Mouse (Mus musculus) myocyte (in vitro differentiated cells): ENCODE measurements around the gene Runx2. TPM values are rescaled to one million over a fixed set of nuclear protein-coding genes. Genes with fewer than 3 reads are reported as not detected.

Source experiments
- H3K27me3 ChIP-seq: one replicate; pipeline ENCODE4 v1.6.1; 2011; ENCODE audit not compliant: control insufficient read depth, insufficient read depth, insufficient read length
- H3K36me3 ChIP-seq: one replicate; pipeline ENCODE4 v1.6.1; 2011; ENCODE audit not compliant: control insufficient read depth, insufficient read depth
- H3K4me2 ChIP-seq: one replicate; pipeline ENCODE4 v1.6.1; 2011; ENCODE audit warnings: low read depth, control low read depth
- H3K4me3 ChIP-seq: one replicate; pipeline ENCODE4 v1.5.1; 2011; ENCODE audit warnings: mild to moderate bottlenecking, control low read depth, moderate library complexity
- H3K79me2 ChIP-seq: one replicate; pipeline ENCODE4 v1.6.1; 2011; ENCODE audit not compliant: control insufficient read depth, insufficient read depth
- H3ac ChIP-seq: one replicate; pipeline ENCODE4 v1.6.1; 2011; ENCODE audit not compliant: control insufficient read depth, insufficient read length
- CEBPB ChIP-seq: IDR thresholded peaks from 2 replicates; pipeline ENCODE4 v1.6.1; 2011; ENCODE audit warnings: mild to moderate bottlenecking, moderate library complexity; ENCODE audit not compliant: poor library complexity, insufficient read depth, severe bottlenecking
- E2F4 ChIP-seq: IDR thresholded peaks from one replicate; pipeline ENCODE4 v1.6.1; 2011; ENCODE audit warnings: mild to moderate bottlenecking, control low read depth, moderate library complexity; ENCODE audit not compliant: insufficient read depth
- MAX ChIP-seq: IDR thresholded peaks from one replicate; pipeline ENCODE4 v1.6.1; 2011; ENCODE audit warnings: low read depth, mild to moderate bottlenecking, control low read depth
- MYOD1 ChIP-seq, 3 experiments: IDR thresholded peaks; one replicate each; pipeline ENCODE4 v1.6.1; 2011; ENCODE audit warnings: control low read depth in 2 of 3, low read depth in 2 of 3, mild to moderate bottlenecking in 2 of 3, moderate library complexity in 1 of 3; ENCODE audit not compliant: insufficient read length in 2 of 3, control insufficient read depth in 1 of 3
- MYOG ChIP-seq, 3 experiments: IDR thresholded peaks; one replicate each; pipeline ENCODE4 v1.6.1; 2011; ENCODE audit warnings: control low read depth in 2 of 3, low read depth in 2 of 3, mild to moderate bottlenecking in 2 of 3; ENCODE audit not compliant: insufficient read length in 2 of 3, control insufficient read depth in 1 of 3, insufficient read depth in 1 of 3
- POLR2A ChIP-seq: IDR thresholded peaks from one replicate; pipeline ENCODE4 v1.6.1; 2011; ENCODE audit warnings: low read depth, mild to moderate bottlenecking, control low read depth, moderate library complexity; ENCODE audit not compliant: insufficient read length
- POLR2AphosphoS2 ChIP-seq: IDR thresholded peaks from one replicate; pipeline ENCODE4 v1.6.1; 2011; ENCODE audit warnings: low read depth, control low read depth; ENCODE audit not compliant: insufficient read length
- REST ChIP-seq: IDR thresholded peaks from one replicate; pipeline ENCODE4 v1.6.1; 2011; ENCODE audit warnings: mild to moderate bottlenecking, control low read depth, moderate library complexity; ENCODE audit not compliant: insufficient read depth, insufficient read length
- SRF ChIP-seq: IDR thresholded peaks from one replicate; pipeline ENCODE4 v1.6.1; 2011; ENCODE audit warnings: low read depth; ENCODE audit not compliant: control insufficient read depth, insufficient read length
- TCF12 ChIP-seq: IDR thresholded peaks from one replicate; pipeline ENCODE4 v1.6.1; 2011; ENCODE audit warnings: mild to moderate bottlenecking, control low read depth; ENCODE audit not compliant: poor library complexity, insufficient read depth, severe bottlenecking
- TCF3 ChIP-seq: IDR thresholded peaks from one replicate; pipeline ENCODE4 v1.6.1; 2011; ENCODE audit warnings: low read depth, control low read depth; ENCODE audit not compliant: insufficient read length
- USF1 ChIP-seq: IDR thresholded peaks from one replicate; pipeline ENCODE4 v1.6.1; 2011; ENCODE audit warnings: low read depth, mild to moderate bottlenecking, control low read depth, moderate library complexity
- polyA plus RNA-seq: library from polyadenylated mRNA; unstranded; fragments of >200 nt; fragmentation: generic; extraction: Trizol; gene quantifications from one replicate; pipeline ENCODE4 v1.2.1, GENCODE M21; 2012; ENCODE audit warnings: missing spikeins

Runx2 gene
- polyA plus RNA-seq, 1 experiment = 6.7 TPM

GRCm38 (mm10) chr17:44654503-44654902, 160.1 kb downstream of the Runx2 start:
- Histone ChIP-seq H3K4me3 (no peak overlapping the region), H3K4me2 (peak overlapping the region; percentile 51), H3K79me2 (peaks cover 44% of the 10 kb centered on the region), H3ac (no peak overlapping the region), H3K27me3 (no peaks in the 10 kb centered on the region), H3K36me3 (peaks cover 4% of the 10 kb centered on the region)
- TF ChIP-seq MYOD1 (IDR thresholded peaks at IDR 0.05; ENCODE audit: control insufficient read depth in 1 of 3, insufficient read length in 2 of 3, low read depth in 2 of 3) (peak; percentile 71 to 96 (median 85)), USF1 (no peak), TCF3 (peak; percentile 26), MYOG (IDR thresholded peaks at IDR 0.05; ENCODE audit: control insufficient read depth in 1 of 3, insufficient read depth in 1 of 3, insufficient read length in 2 of 3, low read depth in 2 of 3) (peak in 2 of 3 experiments; percentile 67 to 79), POLR2AphosphoS2 (no peak), TCF12 (peak; percentile 69), MAX (no peak), CEBPB (peak; percentile 69), E2F4 (no peak)

GRCm38 (mm10) chr17:44653081-44653480, 161.5 kb downstream of the Runx2 start:
- no peaks in the 10 kb centered on the region for H3K27me3 ChIP-seq
- H3K36me3 ChIP-seq = peaks cover 4% of the 10 kb centered on the region
- peaks cover 46% of the 10 kb centered on the region for H3K79me2 ChIP-seq
- H3K4me3 ChIP-seq = no peak overlapping the region
- peak; percentile 97 for TF ChIP-seq CEBPB
- TF ChIP-seq REST = no peak
- no peak overlapping the region for H3K4me2 ChIP-seq
- no peak overlapping the region for H3ac ChIP-seq

- TF ChIP-seq E2F4 (no peak), MYOD1 (IDR thresholded peaks at IDR 0.05; ENCODE audit: control insufficient read depth in 1 of 3, insufficient read length in 2 of 3, low read depth in 2 of 3) (peak in 1 of 3 experiments; percentile 51), TCF3 (no peak), MYOG (IDR thresholded peaks at IDR 0.05; ENCODE audit: control insufficient read depth in 1 of 3, insufficient read depth in 1 of 3, insufficient read length in 2 of 3, low read depth in 2 of 3) (no peak), CEBPB (no peak), REST (no peak), POLR2AphosphoS2 (no peak), SRF (no peak)
- H3K79me2 ChIP-seq = peaks cover 49% of the 10 kb centered on the region
- H3K4me3 ChIP-seq = no peak overlapping the region
These were observed 162.5 kb downstream of the Runx2 start for GRCm38 (mm10) chr17:44652054-44652453.

GRCm38 (mm10) chr17:44651613-44652012, 163.0 kb downstream of the Runx2 start:
- Histone ChIP-seq H3K36me3 (peaks cover 4% of the 10 kb centered on the region), H3K27me3 (no peaks in the 10 kb centered on the region), H3ac (no peak overlapping the region), H3K4me2 (no peak overlapping the region), H3K79me2 (peaks cover 47% of the 10 kb centered on the region), H3K4me3 (no peak overlapping the region)
- TF ChIP-seq USF1 = no peak
- TF ChIP-seq SRF = no peak
- no peak for TF ChIP-seq REST
- TF ChIP-seq TCF12 = no peak
- TF ChIP-seq POLR2AphosphoS2 = no peak
- no peak for TF ChIP-seq CEBPB
- no peak for TF ChIP-seq MYOD1 (IDR thresholded peaks at IDR 0.05; ENCODE audit: control insufficient read depth in 1 of 3, insufficient read length in 2 of 3, low read depth in 2 of 3)
- no peak for TF ChIP-seq MYOG (IDR thresholded peaks at IDR 0.05; ENCODE audit: control insufficient read depth in 1 of 3, insufficient read depth in 1 of 3, insufficient read length in 2 of 3, low read depth in 2 of 3)
- TF ChIP-seq POLR2A = no peak
- no peak for TF ChIP-seq E2F4

More at GRCm38 (mm10) chr17:44652054-44652453, 162.5 kb downstream of the Runx2 start:
- peaks cover 4% of the 10 kb centered on the region for H3K36me3 ChIP-seq
- H3K27me3 ChIP-seq = no peaks in the 10 kb centered on the region
- H3ac ChIP-seq = no peak overlapping the region
- H3K4me2 ChIP-seq = no peak overlapping the region

- H3K4me2 ChIP-seq = no peak overlapping the region
- peaks cover 4% of the 10 kb centered on the region for H3K36me3 ChIP-seq
- TF ChIP-seq POLR2A = no peak
- no peak for TF ChIP-seq SRF
- TF ChIP-seq MYOG (IDR thresholded peaks at IDR 0.05; ENCODE audit: control insufficient read depth in 1 of 3, insufficient read depth in 1 of 3, insufficient read length in 2 of 3, low read depth in 2 of 3) = no peak
- no peak for TF ChIP-seq E2F4
- TF ChIP-seq CEBPB = no peak
- no peak for TF ChIP-seq REST
- TF ChIP-seq TCF12 = no peak
- no peak for TF ChIP-seq MAX
- no peak for TF ChIP-seq USF1
- TF ChIP-seq MYOD1 (IDR thresholded peaks at IDR 0.05; ENCODE audit: control insufficient read depth in 1 of 3, insufficient read length in 2 of 3, low read depth in 2 of 3) = no peak
- TF ChIP-seq POLR2AphosphoS2 = no peak
- no peak for TF ChIP-seq TCF3
- no peak overlapping the region for H3ac ChIP-seq
- peaks cover 46% of the 10 kb centered on the region for H3K79me2 ChIP-seq
- no peaks in the 10 kb centered on the region for H3K27me3 ChIP-seq
- H3K4me3 ChIP-seq = no peak overlapping the region
These were observed 164.2 kb downstream of the Runx2 start for GRCm38 (mm10) chr17:44650431-44650830.
